Mouse (Mus musculus): Measurements from ENCODE around the gene Cdip1. TPM values are rescaled to one million over a fixed set of nuclear protein-coding genes. Genes with fewer than 3 reads are reported as not detected.
A peak's percentile ranks its signal among the peaks of the same experiment; 100 is the strongest.
"Not testable (repeated sequence)": the region's sequence is repeated elsewhere in the genome, so short reads cannot be mapped to it uniquely, and the experiment has no call there.

The Cdip1 gene
- polyA plus RNA-seq (2016; fragmentation: Nextera tagmentation; extraction: Ambion mirVana), result 90.1 and 93.3 TPM in 2 replicates

DNA sequence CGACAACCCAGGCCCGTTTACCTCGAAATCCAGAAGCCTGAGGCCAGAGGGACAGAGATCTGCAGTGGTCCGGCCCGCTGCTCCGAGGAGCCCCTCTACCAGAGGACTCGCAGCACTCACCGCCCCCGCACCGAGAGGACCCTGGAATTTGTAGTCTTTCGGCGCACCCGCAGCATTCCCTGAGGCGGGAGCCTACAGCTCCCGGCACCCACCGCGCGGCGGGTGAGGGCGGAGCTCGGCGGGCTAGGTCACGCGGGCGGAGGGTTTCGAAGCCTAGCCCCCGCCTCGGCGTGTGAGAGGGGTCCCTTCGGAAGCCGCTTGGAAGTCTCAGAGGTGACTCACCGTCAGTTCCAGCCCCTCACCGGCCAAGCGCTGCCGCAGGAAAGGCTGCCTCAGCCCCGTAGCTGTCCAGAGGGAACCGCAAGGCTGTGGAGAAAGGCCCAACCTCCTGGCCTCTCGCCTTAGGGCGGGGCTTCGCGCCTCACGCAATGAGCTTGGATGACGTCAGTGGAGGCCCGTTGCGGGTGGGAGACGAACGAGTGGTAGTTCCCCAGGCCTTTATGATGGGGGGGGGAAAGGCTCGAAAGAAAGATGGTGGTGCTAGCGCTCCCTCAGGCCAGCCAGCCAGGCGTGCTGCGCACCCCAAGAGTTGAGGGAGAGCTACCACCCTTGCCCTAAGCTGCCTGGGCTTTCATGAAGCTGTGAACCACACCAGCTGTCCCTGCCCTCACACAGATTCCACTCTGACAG, at the start of gene Cdip1:
Cdip1 (minus strand) TSS at position 483 of the 750 bp plus-strand sequence.
- ATAC-seq (ENCODE audit: insufficient number of reproducible peaks, insufficient read depth, low FRiP score, low TSS enrichment, low read depth), result peak; percentile 98

DNA sequence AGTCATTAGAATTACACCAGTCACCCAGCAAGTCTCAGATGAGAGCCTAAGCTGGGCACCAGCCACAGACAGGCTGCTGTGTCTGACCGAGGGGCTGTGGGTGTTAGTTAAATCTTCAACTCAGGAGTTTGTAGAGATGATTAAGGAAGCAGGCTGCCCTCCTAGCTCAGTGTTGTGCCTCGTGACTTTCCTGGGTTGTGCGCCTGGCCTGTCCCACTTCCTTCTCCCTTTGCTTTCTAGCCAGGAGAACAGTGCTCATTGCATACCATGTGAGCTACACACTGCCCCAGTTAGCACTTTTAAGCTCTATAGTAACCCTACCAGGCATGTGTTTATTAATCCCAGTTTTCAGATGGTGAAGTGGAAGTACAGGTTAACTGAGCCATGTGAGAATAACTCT, 49.5 kb upstream of the Cdip1 start:
- no peaks in the 10 kb centered on the region for H3K27me3 ChIP-seq
- no peak overlapping the region for H3K4me2 ChIP-seq
- no peak overlapping the region for H3K27ac ChIP-seq
- no peak overlapping the region for H3K9ac ChIP-seq (replicated peaks)
- no peaks in the 10 kb centered on the region for H3K36me3 ChIP-seq
- WGBS, result 83% methylated on average over 3 of the region's 3 CpGs
- ATAC-seq (ENCODE audit: insufficient number of reproducible peaks, insufficient read depth, low FRiP score, low TSS enrichment, low read depth), result no peak
- H3K9me3 ChIP-seq, result no peaks in the 10 kb centered on the region
- no peak overlapping the region for H3K4me3 ChIP-seq (replicated peaks)
- no peaks in the 10 kb centered on the region for H3K4me1 ChIP-seq (replicated peaks)

More for the DNA sequence above, at the start of gene Cdip1:
- no peaks in the 10 kb centered on the region for H3K27me3 ChIP-seq
- peak within 1 kb of the TSS; percentile 99 for H3K27ac ChIP-seq
- peaks cover 17% of the 10 kb centered on the region for H3K4me1 ChIP-seq (replicated peaks)
- H3K9me3 ChIP-seq, result no peaks in the 10 kb centered on the region
- peak within 1 kb of the TSS; percentile 75 for H3K4me3 ChIP-seq (replicated peaks)
- H3K4me2 ChIP-seq, result peak within 1 kb of the TSS; percentile 66
- WGBS, result under 1% methylated on average over 51 of the region's 51 CpGs
- H3K9ac ChIP-seq (replicated peaks), result peak within 1 kb of the TSS; percentile 90
- H3K36me3 ChIP-seq, result peaks cover 6% of the 10 kb centered on the region; the same call in 1 of the 2 replicates

DNA sequence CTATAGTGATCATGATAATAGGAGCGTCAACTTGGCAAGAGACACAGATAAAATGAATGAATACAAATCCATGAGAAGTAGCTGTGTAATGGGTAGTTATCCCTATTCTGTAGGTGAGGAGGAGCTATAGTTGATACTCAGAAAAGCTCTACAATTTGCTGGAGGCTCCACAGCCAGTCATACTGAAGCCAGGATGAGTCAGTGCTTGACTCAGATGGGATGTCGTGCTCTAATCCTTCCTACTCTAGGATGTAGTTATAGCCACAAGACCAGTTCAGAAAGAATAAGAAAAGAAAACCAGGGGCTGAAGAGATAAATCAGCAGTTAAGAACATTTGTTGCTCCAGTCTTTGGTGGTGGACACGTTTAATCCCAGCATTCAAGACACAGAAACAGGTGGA, 47.5 kb upstream of the Cdip1 start:
- H3K27ac ChIP-seq, result no peak overlapping the region
- H3K27me3 ChIP-seq, result no peaks in the 10 kb centered on the region
- no peak overlapping the region for H3K4me2 ChIP-seq
- no peaks in the 10 kb centered on the region for H3K36me3 ChIP-seq
- no peaks in the 10 kb centered on the region for H3K9me3 ChIP-seq
- no peak for ATAC-seq (ENCODE audit: insufficient number of reproducible peaks, insufficient read depth, low FRiP score, low TSS enrichment, low read depth)
- no peak overlapping the region for H3K9ac ChIP-seq (replicated peaks)
- no peaks in the 10 kb centered on the region for H3K4me1 ChIP-seq (replicated peaks)
- H3K4me3 ChIP-seq (replicated peaks), result no peak overlapping the region
- WGBS, result 79% methylated on average over 3 of the region's 3 CpGs

DNA sequence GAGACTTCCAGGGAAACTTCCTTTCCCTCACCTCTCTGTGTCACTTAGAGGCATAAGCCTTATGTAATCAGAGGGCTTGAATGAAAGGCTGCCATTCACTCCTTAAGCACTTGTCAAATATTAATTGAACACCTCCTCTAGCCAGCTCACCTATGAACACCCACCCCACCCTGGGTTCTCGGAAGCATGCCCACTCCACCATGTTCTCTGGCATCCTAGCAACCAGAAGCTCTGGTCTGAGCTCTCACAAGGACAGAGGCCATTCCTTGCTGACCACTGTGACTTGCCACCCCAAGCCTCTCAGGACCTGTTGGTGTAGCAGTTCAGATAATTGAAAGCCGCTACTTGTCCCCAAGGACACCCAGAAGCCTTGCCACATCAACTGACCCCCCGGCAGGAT, 45.1 kb upstream of the Cdip1 start, which contains the start of gene 4930562C15Rik:
4930562C15Rik (plus strand) TSS at position 226 of the 400 bp plus-strand sequence.
- no peak for ATAC-seq (ENCODE audit: insufficient number of reproducible peaks, insufficient read depth, low FRiP score, low TSS enrichment, low read depth)
- no peaks in the 10 kb centered on the region for H3K9me3 ChIP-seq
- WGBS, result 84% methylated on average over 3 of the region's 3 CpGs
- no peaks in the 10 kb centered on the region; the same call in 1 of the 2 replicates for H3K27me3 ChIP-seq
- H3K4me2 ChIP-seq, result no peak within 1 kb of the TSS
- H3K36me3 ChIP-seq, result no peaks in the 10 kb centered on the region
- H3K27ac ChIP-seq, result no peak within 1 kb of the TSS
- H3K4me1 ChIP-seq (replicated peaks), result no peaks in the 10 kb centered on the region
- H3K4me3 ChIP-seq (replicated peaks), result no peak within 1 kb of the TSS
- no peak within 1 kb of the TSS for H3K9ac ChIP-seq (replicated peaks)

DNA sequence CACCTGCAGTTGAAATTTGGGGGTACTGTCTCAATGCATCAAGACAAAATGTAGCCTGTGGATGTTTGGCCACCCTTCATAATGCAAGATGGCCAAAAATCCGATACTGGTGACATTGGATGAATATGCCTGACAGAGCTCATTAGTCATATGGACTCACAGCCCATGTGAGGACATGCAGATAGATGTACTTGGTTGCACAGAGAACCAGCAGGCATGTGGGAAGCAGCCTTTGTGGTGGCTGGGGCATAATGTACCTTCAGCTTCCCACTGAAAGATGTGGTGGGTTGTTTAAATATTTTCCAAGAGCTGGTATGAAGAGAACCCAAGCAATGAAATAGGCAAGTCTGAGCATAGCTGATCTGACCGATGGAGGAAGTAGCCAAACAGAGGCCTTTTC, 43.8 kb upstream of the Cdip1 start:
- H3K4me2 ChIP-seq, result no peak overlapping the region
- H3K4me1 ChIP-seq (replicated peaks), result no peaks in the 10 kb centered on the region
- WGBS, result 71% methylated on average over 2 of the region's 2 CpGs
- H3K27ac ChIP-seq, result no peak overlapping the region
- no peaks in the 10 kb centered on the region; the same call in 1 of the 2 replicates for H3K27me3 ChIP-seq
- no peak for ATAC-seq (ENCODE audit: insufficient number of reproducible peaks, insufficient read depth, low FRiP score, low TSS enrichment, low read depth)
- no peaks in the 10 kb centered on the region for H3K9me3 ChIP-seq
- H3K36me3 ChIP-seq, result no peaks in the 10 kb centered on the region
- no peak overlapping the region for H3K4me3 ChIP-seq (replicated peaks)
- H3K9ac ChIP-seq (replicated peaks), result no peak overlapping the region

DNA sequence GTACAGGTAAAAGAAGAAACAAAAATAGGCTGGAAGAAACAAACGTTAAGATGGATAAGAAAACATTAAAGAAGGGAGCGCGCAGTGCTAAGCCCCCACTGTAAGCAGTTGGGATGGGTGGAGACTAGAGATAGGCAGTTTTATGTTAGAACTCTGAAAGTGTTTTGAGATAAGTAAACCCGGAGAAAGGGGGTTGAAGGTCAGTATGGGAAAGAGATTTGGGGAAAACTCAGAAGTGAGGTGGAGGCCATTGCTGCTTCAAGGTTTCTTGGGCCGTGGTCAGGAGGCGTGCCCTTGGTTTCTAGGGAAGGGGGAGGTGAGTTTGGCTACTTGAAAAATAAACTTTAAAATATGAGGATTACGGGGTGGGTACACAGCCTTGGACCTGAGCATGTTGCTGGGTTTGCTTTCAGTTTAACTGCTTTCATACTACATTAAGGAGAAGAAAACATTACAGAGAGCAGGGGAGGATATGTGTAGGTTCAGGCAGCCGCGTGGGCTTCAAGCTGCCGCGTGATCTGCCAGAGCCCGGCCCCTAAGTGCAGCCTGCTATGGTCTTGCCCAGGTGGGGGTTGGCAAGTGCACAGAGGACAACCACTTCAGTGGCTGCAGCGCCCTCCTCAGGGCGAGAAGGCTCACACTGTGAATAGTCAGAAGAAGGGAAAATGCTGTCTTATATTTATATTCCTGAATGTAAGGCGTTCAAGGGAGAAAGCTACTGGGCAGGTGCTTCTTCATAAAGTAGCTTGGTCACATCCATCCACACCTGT, 41.7 kb upstream of the Cdip1 start:
- no peaks in the 10 kb centered on the region; the same call in 1 of the 2 replicates for H3K27me3 ChIP-seq
- no peak overlapping the region for H3K27ac ChIP-seq
- no peak overlapping the region for H3K4me3 ChIP-seq (replicated peaks)
- H3K4me2 ChIP-seq, result no peak overlapping the region
- H3K9ac ChIP-seq (replicated peaks), result no peak overlapping the region
- H3K36me3 ChIP-seq, result no peaks in the 10 kb centered on the region
- WGBS, result 69% methylated on average over 15 of the region's 15 CpGs
- H3K4me1 ChIP-seq (replicated peaks), result no peaks in the 10 kb centered on the region
- ATAC-seq (ENCODE audit: insufficient number of reproducible peaks, insufficient read depth, low FRiP score, low TSS enrichment, low read depth), result no peak
- no peaks in the 10 kb centered on the region for H3K9me3 ChIP-seq

DNA sequence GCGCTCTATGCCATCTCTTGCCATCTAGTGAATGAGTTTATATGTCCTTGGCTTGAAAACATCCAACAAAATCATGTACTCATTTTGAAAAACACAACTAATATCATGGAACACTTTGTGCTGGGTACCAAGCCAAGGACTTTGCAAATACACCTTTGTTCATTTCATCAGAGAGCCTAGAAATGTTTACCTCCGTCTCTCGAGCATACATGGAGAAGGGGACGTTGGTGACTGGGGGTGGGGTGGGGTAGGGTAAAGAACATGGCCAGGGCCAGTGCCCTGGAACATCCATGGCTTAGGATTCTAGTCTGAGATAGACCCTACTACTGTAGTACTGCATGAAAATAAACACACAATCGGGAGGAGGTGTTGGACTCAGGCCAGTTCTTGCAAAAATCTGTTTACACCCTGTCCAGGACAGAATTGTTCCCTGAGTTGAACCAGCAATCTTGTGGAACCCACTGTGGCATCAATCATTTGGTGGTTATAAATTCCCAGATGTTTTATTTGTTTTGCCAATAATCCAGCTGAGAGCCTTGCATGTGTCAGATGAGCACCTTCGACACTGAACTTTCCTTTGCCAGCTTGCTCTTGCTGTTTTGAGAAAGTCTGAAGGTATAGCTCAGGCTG, 39.3 kb upstream of the Cdip1 start:
- Histone ChIP-seq H3K27me3 (no peaks in the 10 kb centered on the region; the same call in 1 of the 2 replicates), H3K9me3 (no peaks in the 10 kb centered on the region), H3K4me1 (replicated peaks) (no peaks in the 10 kb centered on the region), H3K4me3 (replicated peaks) (no peak overlapping the region), H3K9ac (replicated peaks) (no peak overlapping the region), H3K36me3 (no peaks in the 10 kb centered on the region), H3K27ac (no peak overlapping the region), H3K4me2 (no peak overlapping the region)
- ATAC-seq (ENCODE audit: insufficient number of reproducible peaks, insufficient read depth, low FRiP score, low TSS enrichment, low read depth), result no peak
- WGBS, result 82% methylated on average over 6 of the region's 6 CpGs

DNA sequence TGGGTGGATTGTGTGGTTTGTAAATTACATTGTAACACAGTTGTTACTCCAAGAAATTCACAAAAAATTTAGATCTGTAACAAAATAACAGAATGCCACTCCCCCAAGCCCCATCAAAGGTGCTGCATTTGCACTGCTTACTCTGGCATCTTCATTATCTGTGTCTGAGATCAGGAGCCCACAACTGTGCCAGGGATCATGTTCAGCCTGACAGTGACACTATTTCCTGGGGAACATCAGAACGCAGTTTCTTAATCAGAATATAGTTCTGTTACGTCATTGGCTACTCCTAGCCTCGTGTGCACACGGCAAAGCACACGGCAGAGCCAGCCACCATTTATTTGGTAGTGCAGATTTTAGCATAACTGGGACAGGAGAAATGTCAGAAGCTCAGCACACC, 37.5 kb upstream of the Cdip1 start:
- no peak overlapping the region for H3K27ac ChIP-seq
- H3K4me3 ChIP-seq (replicated peaks), result no peak overlapping the region
- H3K27me3 ChIP-seq, result no peaks in the 10 kb centered on the region; the same call in 1 of the 2 replicates
- no peaks in the 10 kb centered on the region for H3K4me1 ChIP-seq (replicated peaks)
- no peaks in the 10 kb centered on the region for H3K9me3 ChIP-seq
- no peak overlapping the region for H3K9ac ChIP-seq (replicated peaks)
- WGBS, result 91% methylated on average over 5 of the region's 5 CpGs
- no peaks in the 10 kb centered on the region for H3K36me3 ChIP-seq
- no peak for ATAC-seq (ENCODE audit: insufficient number of reproducible peaks, insufficient read depth, low FRiP score, low TSS enrichment, low read depth)
- no peak overlapping the region for H3K4me2 ChIP-seq

DNA sequence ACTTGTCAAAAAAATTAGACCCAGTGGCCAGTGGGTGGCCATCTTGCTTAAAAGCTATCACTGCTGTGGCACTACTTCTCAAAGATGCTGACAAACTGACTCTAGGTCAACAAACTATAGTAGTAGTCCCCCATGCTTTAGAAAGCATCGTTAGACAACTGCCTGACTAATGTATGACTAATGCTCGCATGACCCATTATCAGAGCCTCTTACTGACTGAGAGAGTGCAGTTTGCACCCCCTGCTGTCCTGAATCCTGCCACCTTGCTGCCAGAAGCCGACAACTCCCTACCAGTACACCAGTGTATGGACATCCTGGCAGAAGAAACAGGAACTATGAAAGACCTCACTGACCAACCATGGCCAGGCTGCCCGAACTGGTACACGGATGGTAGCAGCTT, 34.4 kb upstream of the Cdip1 start:
- not testable (repeated sequence) for H3K4me2 ChIP-seq; H3K36me3 ChIP-seq; ATAC-seq (ENCODE audit: insufficient number of reproducible peaks, insufficient read depth, low FRiP score, low TSS enrichment, low read depth)

DNA sequence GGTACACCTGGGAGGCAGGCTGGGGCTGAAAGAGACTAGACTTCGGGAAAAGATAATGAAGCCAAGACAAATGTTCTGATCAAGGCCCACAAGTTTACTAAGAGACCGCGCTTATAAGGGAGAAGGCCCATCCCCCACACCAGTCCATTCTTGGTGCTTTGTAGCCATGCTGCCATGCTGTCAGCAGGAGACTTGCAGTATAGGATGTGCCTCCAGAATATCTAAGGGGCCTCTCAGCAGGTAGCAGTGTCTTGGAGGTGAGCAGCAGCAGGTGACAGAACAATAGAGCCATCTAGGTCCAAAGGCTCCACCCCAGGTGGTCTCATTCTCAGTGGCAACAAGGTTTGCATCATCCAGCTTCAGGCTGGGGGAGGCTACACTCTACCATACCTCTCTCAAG, 28.3 kb upstream of the Cdip1 start:
- no peak for ATAC-seq (ENCODE audit: insufficient number of reproducible peaks, insufficient read depth, low FRiP score, low TSS enrichment, low read depth)
- Histone ChIP-seq H3K27me3 (no peaks in the 10 kb centered on the region), H3K36me3 (no peaks in the 10 kb centered on the region), H3K9ac (replicated peaks) (no peak overlapping the region), H3K4me3 (replicated peaks) (no peak overlapping the region), H3K27ac (no peak overlapping the region), H3K9me3 (peaks cover 7% of the 10 kb centered on the region), H3K4me2 (no peak overlapping the region), H3K4me1 (replicated peaks) (no peaks in the 10 kb centered on the region)
- 83% methylated on average over 3 of the region's 3 CpGs for WGBS

More for the DNA sequence above, 34.4 kb upstream of the Cdip1 start:
- not testable (repeated sequence) for H3K27me3 ChIP-seq; H3K4me1 ChIP-seq (replicated peaks); H3K4me3 ChIP-seq (replicated peaks); H3K9ac ChIP-seq (replicated peaks); H3K27ac ChIP-seq; H3K9me3 ChIP-seq
- 82% methylated on average over 5 of the region's 5 CpGs for whole genome bisulfite sequencing

DNA sequence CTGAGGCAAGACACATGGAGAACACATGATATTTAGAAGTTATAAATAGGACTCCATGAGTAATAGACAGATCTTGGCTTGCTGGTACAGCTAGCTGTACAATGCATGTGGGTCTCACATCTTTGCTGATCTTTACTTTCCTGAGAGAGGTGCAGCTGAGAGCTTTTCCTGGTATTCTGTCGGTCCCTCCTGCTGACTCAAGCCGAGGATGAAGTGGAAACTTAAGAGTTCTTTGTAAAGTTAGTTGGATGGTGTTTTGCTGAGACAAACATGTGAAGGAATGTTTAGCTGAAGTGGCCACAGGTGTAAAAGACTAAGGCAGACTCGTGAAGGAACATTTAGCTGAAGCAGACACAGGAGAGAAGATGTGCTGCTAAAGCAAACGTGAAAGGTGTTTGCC, 6.5 kb upstream of the Cdip1 start:
- H3K4me3 ChIP-seq (replicated peaks), result no peak overlapping the region
- H3K36me3 ChIP-seq, result no peaks in the 10 kb centered on the region
- H3K4me1 ChIP-seq (replicated peaks), result no peaks in the 10 kb centered on the region
- H3K27ac ChIP-seq, result no peak overlapping the region
- WGBS, result 82% methylated on average over 4 of the region's 4 CpGs
- H3K9me3 ChIP-seq, result no peaks in the 10 kb centered on the region
- ATAC-seq (ENCODE audit: insufficient number of reproducible peaks, insufficient read depth, low FRiP score, low TSS enrichment, low read depth), result no peak
- no peak overlapping the region for H3K9ac ChIP-seq (replicated peaks)
- no peak overlapping the region for H3K4me2 ChIP-seq
- no peaks in the 10 kb centered on the region for H3K27me3 ChIP-seq
